Mouse (Mus musculus): Measurements from ENCODE around the gene Syne3. TPM values are rescaled to one million over a fixed set of nuclear protein-coding genes. Genes with fewer than 3 reads are reported as not detected.

Gene Syne3
- total RNA-seq (2017), result 33.1 TPM in 2 replicates

DNA sequence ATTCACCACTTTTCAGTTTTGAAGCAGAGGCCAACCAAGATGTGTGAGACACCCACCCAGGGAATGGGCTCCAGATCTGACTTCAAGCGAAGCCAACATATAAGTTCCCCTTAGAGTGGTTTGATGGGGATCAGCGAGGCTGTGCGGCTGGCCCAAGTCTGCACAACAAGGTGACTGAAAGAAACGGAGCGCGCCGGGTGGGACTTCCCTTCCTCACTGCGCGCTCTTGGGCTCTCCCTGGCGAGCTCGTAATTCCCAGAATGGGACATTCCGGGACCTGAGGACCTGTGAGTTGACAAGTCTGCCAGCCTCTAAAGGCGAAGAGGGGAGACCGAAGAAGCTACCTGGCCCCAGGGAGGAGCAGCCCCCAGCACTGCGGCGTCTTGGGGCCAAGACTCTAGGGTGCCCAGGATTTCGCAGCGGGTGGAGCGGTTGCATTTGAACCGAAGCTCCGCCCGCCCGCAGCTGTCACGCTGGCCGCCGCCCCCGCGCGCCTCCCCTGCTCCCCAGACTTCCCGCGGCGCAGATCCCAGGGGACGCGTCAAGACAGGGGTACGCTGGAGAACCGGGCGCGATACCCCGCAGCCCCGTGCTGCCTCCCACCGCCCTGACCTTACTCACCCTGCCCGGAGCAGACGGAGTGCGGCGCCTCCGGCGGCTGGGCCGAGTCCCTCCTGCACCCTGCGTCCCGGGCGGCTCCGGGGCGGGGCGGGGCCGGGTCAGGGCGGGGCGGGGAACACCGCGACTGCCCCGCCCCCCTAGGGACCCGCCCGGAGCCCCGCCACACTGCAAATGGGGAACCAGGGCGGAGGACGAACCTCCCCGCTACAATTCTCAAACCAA, at the start of gene Syne3:
TSS of gene Syne3 (minus strand) at position 440 of the 843 bp plus-strand sequence.
- ATAC-seq (replicated peaks in 1 of 2; ENCODE audit: insufficient read depth in 1 of 2, low FRiP score in 2 of 2, low TSS enrichment in 1 of 2, low read depth in 1 of 2, poor library complexity in 2 of 2, severe bottlenecking in 2 of 2), result peak in 1 of 2 experiments; percentile 16; a peak in 3 of 4 replicates

GRCm38 (mm10) chr12:105055308-105055707, 45.7 kb upstream of the Syne3 start:
- no peak for ATAC-seq (replicated peaks in 1 of 2; ENCODE audit: insufficient read depth in 1 of 2, low FRiP score in 2 of 2, low TSS enrichment in 1 of 2, low read depth in 1 of 2, poor library complexity in 2 of 2, severe bottlenecking in 2 of 2)

- ATAC-seq (replicated peaks in 1 of 2; ENCODE audit: insufficient read depth in 1 of 2, low FRiP score in 2 of 2, low TSS enrichment in 1 of 2, low read depth in 1 of 2, poor library complexity in 2 of 2, severe bottlenecking in 2 of 2), result no peak
These were observed 44.4 kb upstream of the Syne3 start for GRCm38 (mm10) chr12:105054041-105054440.

DNA sequence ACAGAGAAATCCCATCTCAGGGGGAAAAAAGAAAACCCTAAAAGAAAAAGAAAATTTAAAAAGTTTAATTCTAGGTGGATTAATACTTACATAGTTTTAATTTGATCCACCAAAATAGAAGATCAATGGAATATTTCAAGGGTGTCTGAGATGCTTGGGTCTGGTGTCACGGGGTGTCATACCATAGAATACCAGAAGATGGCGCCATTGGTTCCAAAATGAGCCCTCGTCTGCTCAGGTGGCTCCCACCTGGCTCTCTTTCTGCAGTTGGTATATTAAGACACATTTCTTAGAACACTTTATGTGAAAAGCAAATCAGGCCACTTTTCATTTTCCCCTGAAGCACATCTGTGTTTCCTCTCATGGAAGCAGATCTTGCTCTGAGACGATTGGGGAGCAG, 41.3 kb upstream of the Syne3 start:
- ATAC-seq (replicated peaks in 1 of 2; ENCODE audit: insufficient read depth in 1 of 2, low FRiP score in 2 of 2, low TSS enrichment in 1 of 2, low read depth in 1 of 2, poor library complexity in 2 of 2, severe bottlenecking in 2 of 2), result peak; percentile 56 to 68; a peak in 3 of 4 replicates

DNA sequence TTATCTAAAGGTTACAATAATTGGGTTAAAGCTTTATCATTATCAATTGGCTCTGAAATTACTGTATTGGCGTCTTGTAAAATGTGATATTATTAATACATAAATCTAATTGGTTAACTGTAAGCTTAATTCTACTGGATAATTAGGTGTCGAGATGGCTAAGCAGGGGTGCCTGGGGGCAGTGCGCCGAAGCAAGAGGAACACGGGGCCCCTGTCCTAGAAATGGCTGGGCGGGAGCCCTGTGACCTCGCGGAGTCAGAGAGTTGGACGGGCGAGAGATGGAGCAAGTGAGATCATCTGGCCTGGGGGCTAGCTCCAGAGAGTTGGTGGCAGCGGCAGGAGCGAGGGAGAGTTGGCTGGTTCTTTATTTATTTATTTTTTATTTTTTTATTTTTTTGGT, 40.2 kb upstream of the Syne3 start:
- ATAC-seq (replicated peaks in 1 of 2; ENCODE audit: insufficient read depth in 1 of 2, low FRiP score in 2 of 2, low TSS enrichment in 1 of 2, low read depth in 1 of 2, poor library complexity in 2 of 2, severe bottlenecking in 2 of 2), result no peak

- no peak for ATAC-seq (replicated peaks in 1 of 2; ENCODE audit: insufficient read depth in 1 of 2, low FRiP score in 2 of 2, low TSS enrichment in 1 of 2, low read depth in 1 of 2, poor library complexity in 2 of 2, severe bottlenecking in 2 of 2)
These were observed 38.8 kb upstream of the Syne3 start for GRCm38 (mm10) chr12:105048301-105048863.

DNA sequence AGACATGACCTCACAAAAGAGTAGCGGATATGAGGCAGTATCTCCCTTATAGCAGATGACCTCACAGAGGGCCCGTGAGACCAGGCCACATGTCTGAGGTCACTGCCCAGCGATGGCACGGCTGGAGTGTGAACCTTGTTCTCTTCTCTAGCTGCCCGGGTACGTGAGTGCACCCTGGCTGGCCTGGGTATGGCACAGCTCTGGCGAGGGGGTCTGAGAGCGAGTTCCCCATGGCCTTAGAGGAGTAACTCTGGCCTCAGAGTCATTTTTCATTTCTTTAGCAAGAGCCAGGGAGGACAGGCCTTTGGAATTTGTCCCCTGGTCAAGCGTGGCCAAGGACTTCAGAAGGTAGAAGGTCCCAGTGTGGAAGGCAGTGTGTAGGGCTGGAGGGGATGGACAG, 35.2 kb upstream of the Syne3 start:
- no peak for ATAC-seq (replicated peaks in 1 of 2; ENCODE audit: insufficient read depth in 1 of 2, low FRiP score in 2 of 2, low TSS enrichment in 1 of 2, low read depth in 1 of 2, poor library complexity in 2 of 2, severe bottlenecking in 2 of 2)

GRCm38 (mm10) chr12:105043081-105043480, 33.5 kb upstream of the Syne3 start:
- no peak for ATAC-seq (replicated peaks in 1 of 2; ENCODE audit: insufficient read depth in 1 of 2, low FRiP score in 2 of 2, low TSS enrichment in 1 of 2, low read depth in 1 of 2, poor library complexity in 2 of 2, severe bottlenecking in 2 of 2)

DNA sequence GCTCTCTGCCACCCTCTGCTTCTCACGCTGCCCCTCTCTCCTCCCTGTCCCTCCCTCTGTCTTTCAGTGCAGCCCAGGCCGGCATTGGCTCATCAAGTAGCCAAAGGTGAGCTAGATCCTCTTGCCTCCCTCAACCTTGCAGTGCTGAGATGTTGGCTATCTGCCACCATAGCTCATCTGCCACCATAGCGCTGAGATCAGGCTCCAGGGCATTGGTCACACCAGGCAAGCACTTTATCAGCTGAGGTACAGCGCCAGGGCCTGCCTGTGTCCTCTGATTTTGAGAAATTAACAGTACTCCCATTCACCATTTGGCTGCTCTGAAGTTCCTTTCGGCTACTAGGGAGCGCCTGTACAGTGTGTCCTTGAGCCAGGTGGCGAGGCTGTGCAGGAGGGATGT, 31.3 kb upstream of the Syne3 start:
- peak in 1 of 2 experiments; percentile 11; a peak in 1 of 4 replicates for ATAC-seq (replicated peaks in 1 of 2; ENCODE audit: insufficient read depth in 1 of 2, low FRiP score in 2 of 2, low TSS enrichment in 1 of 2, low read depth in 1 of 2, poor library complexity in 2 of 2, severe bottlenecking in 2 of 2)

DNA sequence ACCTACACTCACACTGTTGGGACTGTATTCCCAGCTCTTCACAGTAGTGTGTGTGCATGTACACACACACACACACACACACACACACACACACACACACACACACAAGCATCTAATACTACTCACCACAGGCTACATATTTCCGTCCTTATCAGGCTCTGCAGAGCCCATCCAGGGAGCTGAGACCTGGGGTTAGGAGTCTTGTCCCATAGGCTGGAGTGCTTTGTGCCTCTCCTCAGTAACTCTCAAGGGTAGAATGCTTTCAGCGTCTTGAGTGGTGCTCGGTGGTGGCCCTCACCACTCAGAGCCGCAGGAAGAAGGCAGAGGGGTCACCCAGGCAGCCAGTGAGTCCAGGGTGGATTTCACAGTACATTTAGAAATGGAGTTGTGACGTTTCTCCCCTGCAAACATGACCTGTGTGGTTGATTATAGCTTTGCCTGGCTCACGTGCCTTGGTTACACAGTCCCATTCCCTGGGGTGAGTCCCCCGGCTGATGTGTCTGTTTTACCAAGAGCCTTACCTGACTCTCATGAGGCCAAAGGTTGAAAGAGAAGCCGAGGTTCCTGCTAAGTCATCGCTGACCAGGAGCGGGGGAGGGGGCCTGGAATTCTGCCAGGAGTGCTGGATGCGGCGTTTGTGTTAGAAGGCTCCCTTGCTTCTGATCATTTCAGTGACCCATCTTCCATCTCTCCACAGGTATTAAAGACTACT, 30.1 kb upstream of the Syne3 start:
- no peak for ATAC-seq (replicated peaks in 1 of 2; ENCODE audit: insufficient read depth in 1 of 2, low FRiP score in 2 of 2, low TSS enrichment in 1 of 2, low read depth in 1 of 2, poor library complexity in 2 of 2, severe bottlenecking in 2 of 2)

DNA sequence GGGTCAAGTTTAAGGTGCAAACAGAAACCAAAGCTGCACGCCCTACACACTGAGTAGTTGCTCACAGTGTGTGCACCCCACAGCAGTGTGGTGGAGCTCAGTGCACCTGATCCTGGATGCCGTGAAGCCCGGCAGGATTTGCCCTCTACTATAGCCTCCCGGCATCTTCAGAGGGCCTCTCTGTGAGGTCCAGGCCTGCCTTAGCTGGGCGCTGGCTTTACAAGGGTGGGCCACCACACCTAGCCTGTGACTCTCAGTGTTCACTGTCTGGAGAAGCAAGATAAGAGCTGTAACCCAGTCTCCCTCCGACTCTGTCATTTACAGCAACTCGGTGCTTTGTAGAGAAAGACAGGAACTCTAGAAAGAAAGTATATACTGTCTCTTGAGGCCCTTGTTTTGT, 29.3 kb upstream of the Syne3 start:
- ATAC-seq (replicated peaks in 1 of 2; ENCODE audit: insufficient read depth in 1 of 2, low FRiP score in 2 of 2, low TSS enrichment in 1 of 2, low read depth in 1 of 2, poor library complexity in 2 of 2, severe bottlenecking in 2 of 2), result peak; percentile 19 to 23; a peak in 2 of 4 replicates

GRCm38 (mm10) chr12:105038211-105038610, 28.6 kb upstream of the Syne3 start:
- ATAC-seq (replicated peaks in 1 of 2; ENCODE audit: insufficient read depth in 1 of 2, low FRiP score in 2 of 2, low TSS enrichment in 1 of 2, low read depth in 1 of 2, poor library complexity in 2 of 2, severe bottlenecking in 2 of 2), result no peak

DNA sequence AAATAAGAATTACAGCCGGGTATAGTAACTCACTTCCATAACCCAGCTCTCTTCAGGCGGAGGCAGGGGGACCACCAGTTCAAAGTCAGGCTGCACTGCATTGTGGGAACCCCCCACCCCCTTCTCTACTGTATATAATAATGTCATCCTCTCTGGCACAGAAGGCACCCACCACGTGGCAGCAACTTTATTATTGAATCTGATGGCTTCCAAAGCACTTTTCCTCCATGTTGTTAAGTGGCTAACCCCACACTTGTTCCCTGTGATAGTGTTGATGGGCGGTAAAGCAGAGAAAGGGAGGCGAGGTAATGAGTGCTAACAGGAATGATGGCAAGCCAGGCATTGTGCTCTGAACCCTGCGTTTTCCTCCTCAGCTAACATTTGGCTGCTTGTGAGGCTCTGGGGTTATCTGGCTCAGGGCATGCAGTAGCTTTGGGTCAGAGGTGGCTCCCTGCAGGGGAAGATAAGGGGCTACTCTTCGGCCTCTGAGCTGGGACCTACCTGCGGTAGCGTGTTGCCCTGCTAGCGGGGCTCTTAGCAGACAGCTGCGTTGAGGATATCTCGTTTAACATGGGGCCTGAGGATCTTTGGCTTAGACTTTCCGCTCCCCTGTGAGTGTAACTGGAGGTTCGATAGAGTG, 24.6 kb upstream of the Syne3 start:
- no peak for ATAC-seq (replicated peaks in 1 of 2; ENCODE audit: insufficient read depth in 1 of 2, low FRiP score in 2 of 2, low TSS enrichment in 1 of 2, low read depth in 1 of 2, poor library complexity in 2 of 2, severe bottlenecking in 2 of 2)

DNA sequence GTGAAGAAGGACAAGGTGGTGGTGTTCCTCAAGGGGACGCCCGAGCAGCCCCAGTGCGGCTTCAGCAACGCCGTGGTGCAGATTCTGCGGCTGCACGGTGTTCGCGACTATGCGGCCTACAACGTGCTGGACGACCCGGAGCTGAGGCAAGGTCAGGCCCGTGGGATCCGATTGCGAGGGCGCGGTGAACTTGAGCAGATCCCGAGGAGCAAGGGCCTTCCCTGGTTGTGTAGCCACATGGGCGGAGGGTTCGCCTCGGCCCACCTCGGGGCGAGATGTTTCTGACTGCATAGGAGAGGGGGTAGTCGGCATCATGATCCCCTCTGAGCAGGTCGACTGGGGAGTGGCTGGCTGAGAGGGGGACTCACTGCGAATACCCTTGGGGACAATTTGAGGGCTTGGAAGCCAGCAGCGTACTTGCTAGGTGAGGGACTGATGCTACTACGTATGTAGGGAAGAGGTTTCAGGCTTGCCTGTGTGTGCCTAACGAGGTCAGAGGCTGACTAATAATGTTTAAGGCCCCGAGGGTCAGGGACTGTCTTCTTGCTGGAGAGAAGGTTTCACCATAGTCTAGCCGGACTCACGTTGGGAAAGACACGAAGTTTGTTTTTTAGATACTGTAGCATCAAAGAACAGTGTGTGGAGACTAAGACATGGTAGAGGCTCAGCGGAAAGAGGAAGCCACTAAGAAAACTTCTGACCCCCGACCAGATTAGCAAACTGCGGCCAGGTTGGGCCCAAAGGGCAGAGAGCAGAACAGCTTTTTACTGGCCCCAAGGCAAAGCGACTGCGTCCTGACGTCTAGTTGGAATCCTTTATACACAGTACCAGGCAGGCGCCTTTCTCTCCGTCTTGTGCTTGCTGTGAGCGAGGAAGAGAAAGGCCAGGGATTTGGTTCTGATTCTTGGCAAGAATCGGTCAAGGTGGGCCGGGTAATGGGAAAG, 23.5 kb upstream of the Syne3 start:
- ATAC-seq (replicated peaks in 1 of 2; ENCODE audit: insufficient read depth in 1 of 2, low FRiP score in 2 of 2, low TSS enrichment in 1 of 2, low read depth in 1 of 2, poor library complexity in 2 of 2, severe bottlenecking in 2 of 2), result peak in 1 of 2 experiments; percentile 0; a peak in 1 of 4 replicates

- ATAC-seq (replicated peaks in 1 of 2; ENCODE audit: insufficient read depth in 1 of 2, low FRiP score in 2 of 2, low TSS enrichment in 1 of 2, low read depth in 1 of 2, poor library complexity in 2 of 2, severe bottlenecking in 2 of 2), result peak; percentile 89 to 91
These were observed 22.7 kb upstream of the Syne3 start, which contains the start of gene Glrx5 for GRCm38 (mm10) chr12:105032147-105032831. Glrx5 (plus strand) TSS chr12:105032688.
